Mouse (Mus musculus): ENCODE data around the gene Arhgap23.

Arhgap23 gene

DNA sequence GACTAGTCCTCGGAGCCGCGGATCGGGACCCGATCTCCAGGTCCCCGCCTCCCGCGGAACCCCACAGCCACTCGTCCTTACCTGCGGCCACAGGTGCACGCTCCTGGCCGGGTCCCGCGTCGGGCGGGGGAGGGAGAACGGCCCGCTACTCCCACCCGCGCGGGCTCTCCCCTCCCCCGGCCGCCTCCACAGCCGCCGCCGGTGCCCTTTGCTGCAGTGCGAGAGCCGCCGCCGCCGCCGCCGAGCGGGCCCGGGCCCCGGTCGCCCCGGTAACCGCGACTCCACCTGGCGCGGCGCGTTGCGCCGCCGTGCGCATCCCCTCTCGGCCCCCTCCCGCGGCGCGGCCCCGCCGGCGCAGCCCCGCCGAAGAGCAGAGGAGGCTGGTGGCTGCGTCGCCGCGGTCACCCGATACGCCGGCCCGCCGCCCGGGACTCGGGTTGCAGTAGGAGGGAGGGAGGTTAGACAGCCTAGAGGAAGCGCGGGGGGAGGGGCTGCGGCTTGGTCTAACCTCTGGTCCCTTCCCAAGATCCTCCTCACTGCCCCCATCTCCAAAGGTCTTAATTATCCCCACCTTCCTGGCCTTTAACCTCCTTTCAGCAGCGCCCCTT, 131.6 kb downstream of the Arhgap23 start:
- in situ Hi-C loops (cut with MboI, MseI): loop anchor here (10.0 kb wide), 1 partner anchor 1298 kb away; no protein-coding TSS in a partner anchor

DNA sequence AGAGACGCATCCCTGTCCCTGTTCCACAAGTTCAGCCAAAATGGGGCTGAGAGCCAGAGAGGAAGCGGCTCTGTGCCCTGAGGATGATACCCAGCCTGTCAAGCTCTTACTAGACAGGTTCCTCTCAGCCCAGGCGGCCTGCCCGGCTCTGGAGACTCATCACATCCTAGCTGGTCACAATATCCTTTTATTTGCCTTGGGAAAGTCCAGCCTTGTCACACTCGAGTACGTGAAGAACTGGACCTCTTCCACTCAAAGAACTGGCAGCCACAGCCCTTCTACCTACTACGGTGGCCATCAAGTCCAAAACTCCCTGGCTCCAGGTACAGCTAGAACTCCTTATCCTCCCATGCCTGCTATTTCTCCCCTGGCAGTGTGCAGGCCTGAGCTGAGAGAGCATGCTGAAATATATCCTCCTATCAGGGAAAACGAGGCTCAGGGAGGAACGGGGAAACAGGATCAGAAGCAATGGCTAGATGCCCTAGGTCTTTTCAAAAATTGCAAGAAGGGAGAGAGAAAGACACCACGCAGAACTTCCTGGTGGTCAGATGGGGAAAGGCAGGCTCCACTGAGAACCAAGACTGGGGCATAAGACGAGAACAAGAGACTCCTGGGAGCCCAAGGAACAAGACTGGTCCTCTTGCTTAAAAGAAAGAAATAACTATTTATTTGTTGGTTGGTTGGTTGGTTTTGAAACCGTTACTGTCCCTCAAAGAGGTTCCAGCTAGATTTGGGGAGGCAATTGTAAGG, 132.8 kb downstream of the Arhgap23 start:
- in situ Hi-C loops (cut with MboI, MseI): loop anchor here (10.0 kb wide), 1 partner anchor 1297 kb away; no protein-coding TSS in a partner anchor

DNA sequence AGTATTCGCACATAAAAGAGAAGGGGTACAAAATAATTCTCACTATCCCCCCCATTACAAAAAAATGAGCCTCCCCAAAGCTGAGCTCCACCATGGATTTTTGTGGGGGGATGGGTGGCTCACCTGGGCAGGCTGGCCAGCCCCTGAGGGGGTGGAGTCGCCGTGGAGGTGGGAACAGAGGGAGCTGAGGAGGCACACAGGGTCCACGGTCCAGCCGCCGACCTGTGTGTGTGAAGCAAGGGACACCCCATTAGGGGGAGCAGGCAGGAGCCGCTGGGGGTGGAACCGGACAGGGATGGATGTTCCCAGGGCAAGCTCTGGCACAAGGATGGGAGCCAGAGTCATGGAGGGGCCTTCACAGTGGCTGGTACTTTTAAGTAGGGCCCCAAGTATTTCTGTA, 133.4 kb downstream of the Arhgap23 start:
- in situ Hi-C loops (cut with MboI, MseI): loop anchor here (10.0 kb wide), 1 partner anchor 1296 kb away; no protein-coding TSS in a partner anchor
